Mouse (Mus musculus) heart, postnatal 0 days (tissue): ENCODE data around the gene Magoh. TPM values are rescaled to one million over a fixed set of nuclear protein-coding genes. Genes with fewer than 3 reads are reported as not detected.

Experiments
- ATAC-seq: fragments of 200-750 bp; cut with Nextera tagmentation; 2 replicates; pipeline ENCODE4 v1.8.0; 2017; ENCODE audit warnings: low read depth, moderate number of reproducible peaks, moderate library complexity; ENCODE audit not compliant: insufficient read depth
- DNase-seq: peaks from one replicate; pipeline ENCODE4 v3.0.0-alpha.2; 2016; ENCODE audit warnings: low spot score
- H3K27ac ChIP-seq: fragments of 300-500 bp; sonication (generic); 2 replicates; pipeline ENCODE4 v1.5.1; 2014; ENCODE audit warnings: low read depth, mild to moderate bottlenecking
- H3K27me3 ChIP-seq: fragments of 300-500 bp; sonication (generic); 2 replicates; pipeline ENCODE4 v1.6.1; 2014; ENCODE audit warnings: low read length, mixed read lengths; ENCODE audit not compliant: control insufficient read depth, insufficient read depth
- H3K36me3 ChIP-seq: fragments of 300-500 bp; sonication (generic); replicated peaks from 2 replicates; pipeline ENCODE4 v1.6.1; 2014; ENCODE audit warnings: low read length, mixed read lengths; ENCODE audit not compliant: control insufficient read depth, insufficient read depth
- H3K4me1 ChIP-seq: fragments of 300-500 bp; sonication (generic); 2 replicates; pipeline ENCODE4 v1.6.1; 2014; ENCODE audit warnings: antibody characterized with exemption; ENCODE audit not compliant: control insufficient read depth, insufficient read depth
- H3K4me2 ChIP-seq: fragments of 300-500 bp; sonication (generic); 2 replicates; pipeline ENCODE4 v1.6.1; 2014; ENCODE audit warnings: low read depth, mild to moderate bottlenecking, low read length, moderate library complexity
- H3K4me3 ChIP-seq: fragments of 300-500 bp; sonication (generic); 2 replicates; pipeline ENCODE4 v1.5.1; 2014; ENCODE audit warnings: low read depth, low read length
- H3K9ac ChIP-seq: fragments of 300-500 bp; sonication (generic); replicated peaks from 2 replicates; pipeline ENCODE4 v1.6.1; 2014; ENCODE audit warnings: low read depth, low read length, mixed read lengths
- H3K9me3 ChIP-seq: fragments of 300-500 bp; sonication (generic); replicated peaks from 2 replicates; pipeline ENCODE4 v1.6.1; 2016; ENCODE audit warnings: low read length; ENCODE audit not compliant: control insufficient read depth
- CTCF ChIP-seq: IDR thresholded peaks from 2 replicates; pipeline ENCODE4 v1.5.1; 2016; ENCODE audit warnings: antibody characterized with exemption, control low read depth, low read depth
- EP300 ChIP-seq: IDR thresholded peaks from 2 replicates; pipeline ENCODE4 v1.6.1; 2016; ENCODE audit warnings: antibody characterized with exemption, low read depth
- WGBS: fragments of 180-500 bp; shearing (Covaris S2); extraction: QIAGEN DNeasy Blood & Tissue Kit; methylation state at CpG from one replicate; pipeline ENCODE4 v1.1.7; 2014; 5-methylcytosine and 5-hydroxymethylcytosine counted together
- polyA plus RNA-seq: library from polyadenylated mRNA; unstranded; fragments of >200 nt; fragmentation: Nextera tagmentation; extraction: Ambion mirVana; gene quantifications from 2 replicates; pipeline ENCODE4 v1.2.1, GENCODE M21; 2015
- total RNA-seq: library from RNA; depleted of rRNA; stranded (reverse); fragments of >200 nt; gene quantifications from 2 replicates; pipeline ENCODE4 v1.2.3, GENCODE M21; 2014; ENCODE audit warnings: low replicate concordance

The Magoh gene
- total and polyA plus RNA-seq, 2 experiments from 2014 or later = 61.5 to 86.3 TPM

DNA sequence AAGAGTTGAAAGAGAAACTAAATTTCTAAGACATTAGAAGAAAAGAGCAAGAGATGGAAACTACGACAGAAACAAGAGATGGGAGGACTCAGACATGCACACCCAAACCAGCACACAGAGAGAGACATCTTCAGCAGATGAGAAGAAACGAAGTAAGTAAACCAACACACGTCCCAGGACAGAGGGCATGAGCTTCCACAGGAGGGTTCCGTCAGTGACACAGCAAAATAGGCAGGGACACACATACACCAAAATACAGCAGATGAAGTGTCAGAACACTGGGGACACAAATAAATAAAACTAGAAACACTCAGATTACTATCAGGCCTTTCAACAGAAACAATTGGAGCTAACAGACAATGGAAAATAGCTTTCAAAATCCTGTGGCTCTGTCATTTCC, 30.5 kb downstream of the Magoh start:
- no peak for TF ChIP-seq CTCF
- Histone ChIP-seq H3K36me3 (peaks cover 64% of the 10 kb centered on the region), H3K4me2 (no peak overlapping the region), H3K27me3 (no peaks in the 10 kb centered on the region), H3K9ac (no peak overlapping the region), H3K27ac (no peak overlapping the region), H3K9me3 (no peaks in the 10 kb centered on the region), H3K4me1 (no peaks in the 10 kb centered on the region), H3K4me3 (no peak overlapping the region)
- ATAC-seq (no peak), DNase-seq (no peak)
- 91% methylated on average over 4 of the region's 4 CpGs for WGBS

DNA sequence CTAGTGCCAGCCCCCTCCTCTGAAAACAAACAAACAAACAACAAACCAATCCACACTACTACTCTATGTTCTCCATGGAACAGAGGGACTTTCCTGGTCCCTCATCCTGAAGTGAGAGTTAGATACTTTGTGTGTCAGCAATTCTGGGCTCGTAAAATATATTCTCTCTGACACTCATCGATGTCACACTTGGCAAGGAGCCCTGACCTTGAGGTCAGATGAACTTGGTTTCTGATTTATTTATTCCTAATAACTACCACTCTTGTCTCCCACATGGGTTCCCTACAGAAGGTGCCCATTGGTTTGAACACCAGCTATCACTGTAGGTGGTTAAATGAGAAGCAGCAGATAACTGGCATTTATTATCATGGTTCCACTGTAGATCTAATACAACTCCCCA, 40.8 kb downstream of the Magoh start:
- H3K9ac ChIP-seq = no peak overlapping the region
- no peak overlapping the region for H3K4me3 ChIP-seq
- 49% methylated on average over 2 of the region's 2 CpGs for WGBS
- H3K4me1 ChIP-seq = peaks cover 26% of the 10 kb centered on the region
- no peak overlapping the region for H3K27ac ChIP-seq
- DNase-seq (no peak), ATAC-seq (no peak)
- H3K9me3 ChIP-seq = no peaks in the 10 kb centered on the region
- no peak for TF ChIP-seq CTCF
- TF ChIP-seq EP300 = no peak
- no peaks in the 10 kb centered on the region for H3K36me3 ChIP-seq
- H3K27me3 ChIP-seq = no peaks in the 10 kb centered on the region
- no peak overlapping the region for H3K4me2 ChIP-seq

DNA sequence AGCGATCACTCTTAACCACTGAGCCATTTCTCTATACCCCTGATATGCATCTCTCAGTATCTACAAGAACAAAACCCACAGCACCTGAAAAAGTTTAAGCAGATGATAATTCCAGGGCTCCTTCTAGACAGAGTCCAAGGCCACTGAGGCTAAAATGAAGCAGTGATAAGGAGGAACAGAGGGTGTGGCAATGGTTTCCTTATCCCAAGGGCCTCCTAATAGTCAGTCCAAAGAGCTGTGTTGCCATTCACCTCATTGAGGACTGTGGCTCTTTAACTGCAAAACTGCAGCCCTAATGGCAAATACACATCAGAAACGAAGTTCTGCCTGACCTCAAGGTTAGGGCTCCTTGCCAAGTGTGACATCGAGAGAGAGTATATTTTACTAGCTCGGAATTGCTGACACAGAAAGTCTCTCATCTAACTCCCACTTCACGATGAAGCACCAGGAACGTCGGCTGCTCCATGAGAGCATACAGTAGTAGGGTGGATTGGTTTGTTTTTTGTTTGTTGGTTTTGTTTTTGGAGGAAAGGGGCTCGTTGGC, 41.7 kb downstream of the Magoh start:
- no peaks in the 10 kb centered on the region for H3K27me3 ChIP-seq
- TF ChIP-seq EP300 (no peak), CTCF (no peak)
- no peaks in the 10 kb centered on the region for H3K9me3 ChIP-seq
- peak overlapping the region; percentile 84; the same call in 1 of the 2 replicates for H3K4me2 ChIP-seq
- DNase-seq (peak; percentile 79), ATAC-seq (no peak)
- peak overlapping the region; percentile 90 for H3K27ac ChIP-seq
- H3K4me1 ChIP-seq = peaks cover 26% of the 10 kb centered on the region
- WGBS = 33% methylated on average over 8 of the region's 8 CpGs
- H3K9ac ChIP-seq = 0 out of 2 replicates have a peak overlapping the region, but pooled peaks have one; percentile 4
- no peaks in the 10 kb centered on the region for H3K36me3 ChIP-seq
- H3K4me3 ChIP-seq = 0 out of 2 replicates have a peak overlapping the region, but pooled peaks have one; percentile 86

DNA sequence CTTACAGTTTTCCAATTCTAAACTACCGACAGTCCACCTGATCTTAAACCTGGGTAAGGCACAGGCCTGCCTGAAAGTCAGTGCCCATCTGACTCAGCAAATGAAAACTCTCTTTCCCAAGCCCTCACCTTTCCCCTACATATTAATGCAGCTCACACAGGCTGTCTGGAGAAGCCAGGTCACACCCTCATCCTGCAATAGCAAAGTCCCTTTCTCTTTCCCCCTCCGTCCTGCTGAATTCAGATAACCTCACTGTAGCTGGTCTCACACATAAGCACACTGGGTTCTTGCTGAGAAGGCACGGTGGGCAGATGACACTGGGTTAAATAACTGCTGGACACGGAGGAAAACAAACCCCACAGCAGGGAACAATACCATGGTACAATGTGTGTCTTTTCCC, 42.4 kb downstream of the Magoh start:
- Histone ChIP-seq H3K27ac (peak overlapping the region; percentile 90), H3K9me3 (no peaks in the 10 kb centered on the region), H3K27me3 (no peaks in the 10 kb centered on the region), H3K9ac (0 out of 2 replicates have a peak overlapping the region, but pooled peaks have one; percentile 4), H3K4me1 (peaks cover 26% of the 10 kb centered on the region), H3K4me2 (peak overlapping the region; percentile 84), H3K36me3 (no peaks in the 10 kb centered on the region), H3K4me3 (peak overlapping the region; percentile 86; the same call in 1 of the 2 replicates)
- TF ChIP-seq EP300 (no peak), CTCF (no peak)
- peak; percentile 60 for DNase-seq
- 27% methylated on average over 4 of the region's 4 CpGs for WGBS
- ATAC-seq = peak; percentile 52

DNA sequence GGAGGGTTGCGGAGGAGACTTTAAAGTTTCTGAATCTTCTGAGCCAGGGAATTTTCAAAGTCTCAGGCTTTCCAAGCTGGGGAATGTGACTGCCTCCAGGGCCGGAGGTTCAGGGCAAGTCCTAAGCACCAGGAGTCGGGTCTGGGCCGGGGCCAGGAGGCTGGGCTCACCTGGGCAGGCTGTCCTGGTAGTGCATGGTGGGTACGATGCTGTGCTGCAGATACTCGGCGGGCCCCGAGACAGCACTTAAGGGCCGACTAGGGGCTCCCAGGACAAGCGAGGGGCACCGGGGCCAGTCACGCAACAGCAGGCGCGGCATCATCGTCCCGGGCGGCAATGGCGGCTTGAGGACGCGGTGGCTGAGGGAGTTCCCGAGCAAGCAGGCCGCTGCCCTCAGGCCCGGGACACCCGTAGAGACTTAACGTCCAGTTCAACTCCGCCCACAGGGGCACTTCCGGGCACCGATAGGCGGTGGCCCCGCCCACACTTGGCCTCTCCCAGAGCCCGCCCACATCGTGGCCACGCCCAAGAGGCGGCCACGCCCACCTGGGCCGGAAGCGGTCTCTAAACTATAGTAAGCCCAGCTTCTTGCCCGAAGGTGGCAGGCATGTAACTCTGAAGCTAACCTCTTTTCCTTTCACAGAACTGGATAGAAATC, 43.7 kb downstream of the Magoh start, which contains the start of gene Cpt2:
Cpt2 (minus strand) TSS at position 466 of the 658 bp plus-strand sequence.
- 1% methylated on average over 35 of the region's 38 CpGs for WGBS

More for the DNA sequence above, 43.7 kb downstream of the Magoh start, which contains the start of gene Cpt2:
- H3K4me3 ChIP-seq = peak within 1 kb of the TSS; percentile 86
- no peaks in the 10 kb centered on the region for H3K36me3 ChIP-seq
- H3K9me3 ChIP-seq = no peaks in the 10 kb centered on the region
- ATAC-seq = peak; percentile 96
- TF ChIP-seq EP300 (no peak; the same call in 1 of the 2 replicates), CTCF (peak; percentile 29)
- H3K4me2 ChIP-seq = peak within 1 kb of the TSS; percentile 84
- peak within 1 kb of the TSS; percentile 90 for H3K27ac ChIP-seq
- H3K27me3 ChIP-seq = no peaks in the 10 kb centered on the region
- H3K9ac ChIP-seq = peak within 1 kb of the TSS; percentile 86
- peak; percentile 93 for DNase-seq
- peaks cover 26% of the 10 kb centered on the region for H3K4me1 ChIP-seq
